Mouse (Mus musculus) midbrain, embryonic 11.5 days (tissue): ENCODE measurements around the gene Ift43. TPM values are rescaled to one million over a fixed set of nuclear protein-coding genes. Genes with fewer than 3 reads are reported as not detected.

Source experiments
- polyA plus RNA-seq: library from polyadenylated mRNA; unstranded; fragments of >200 nt; fragmentation: Nextera tagmentation; extraction: Ambion mirVana; gene quantifications from 2 replicates; pipeline ENCODE4 v1.2.1, GENCODE M21; 2014

Ift43 gene
- polyA plus RNA-seq, 1 experiment from 2014 or later = 95.4 TPM

Other genes starting within 250 kb of the Ift43 start
- 3.5 and 4.6 TPM in 2 replicates for gene Tgfb3, start 3.5 kb upstream of the Ift43 start, polyA plus RNA-seq
- gene Gpatch2l, start 159.3 kb downstream of the Ift43 start, polyA plus RNA-seq = 16.7 and 19.2 TPM in 2 replicates